Mouse (Mus musculus) adrenal gland, postnatal 25 days (tissue): ENCODE data around the gene Gng12. TPM values are rescaled to one million over a fixed set of nuclear protein-coding genes. Genes with fewer than 3 reads are reported as not detected.
"Not testable (repeated sequence)": the region's sequence is repeated elsewhere in the genome, so short reads cannot be mapped to it uniquely, and the experiment has no call there.

ENCODE experiments used
- DNase-seq: peaks from one replicate; pipeline ENCODE4 v3.0.0; 2021; ENCODE audit warnings: mixed read lengths
- total RNA-seq: library from RNA; stranded (reverse); gene quantifications from 2 replicates; pipeline ENCODE4 v1.2.3, GENCODE M21; 2021

The Gng12 gene
- total RNA-seq, 1 experiment from 2014 or later = 91.5 TPM

GRCm38 (mm10) chr6:66992786-66993185 lies 96.6 kb downstream of the Gng12 start:
- no peak for DNase-seq

- no peak for DNase-seq
Observed at GRCm38 (mm10) chr6:66994981-66995380, 98.8 kb downstream of the Gng12 start.

- no peak for DNase-seq
Observed at GRCm38 (mm10) chr6:66995825-66996224, 99.6 kb downstream of the Gng12 start.

- DNase-seq = no peak
Observed at GRCm38 (mm10) chr6:66996257-66996656, 100.1 kb downstream of the Gng12 start.

GRCm38 (mm10) chr6:66998645-66999044 lies 102.4 kb downstream of the Gng12 start:
- DNase-seq = peak; percentile 41

GRCm38 (mm10) chr6:66999800-67000199 lies 103.6 kb downstream of the Gng12 start:
- no peak for DNase-seq

- no peak for DNase-seq
Observed at GRCm38 (mm10) chr6:67009888-67010287, 113.7 kb downstream of the Gng12 start.

- no peak for DNase-seq
Observed at GRCm38 (mm10) chr6:67010370-67011216, 114.4 kb downstream of the Gng12 start.

GRCm38 (mm10) chr6:67011217-67011518 lies 115.0 kb downstream of the Gng12 start:
- no peak for DNase-seq

GRCm38 (mm10) chr6:67013293-67013948 lies 117.2 kb downstream of the Gng12 start:
- DNase-seq = no peak

- DNase-seq = no peak
Observed at GRCm38 (mm10) chr6:67013949-67014678, 117.9 kb downstream of the Gng12 start.

- no peak for DNase-seq
Observed at GRCm38 (mm10) chr6:67014679-67015075, 118.5 kb downstream of the Gng12 start.

GRCm38 (mm10) chr6:67015739-67016519 lies 119.7 kb downstream of the Gng12 start:
- no peak for DNase-seq

GRCm38 (mm10) chr6:67016520-67017111 lies 120.4 kb downstream of the Gng12 start:
- DNase-seq = no peak

GRCm38 (mm10) chr6:67018365-67018764 lies 122.2 kb downstream of the Gng12 start:
- no peak for DNase-seq

GRCm38 (mm10) chr6:67019001-67019400 lies 122.8 kb downstream of the Gng12 start:
- DNase-seq = not testable (repeated sequence)

- DNase-seq = no peak
Observed at GRCm38 (mm10) chr6:67021308-67021707, 125.1 kb downstream of the Gng12 start.

- no peak for DNase-seq
Observed at GRCm38 (mm10) chr6:67023729-67024128, 127.5 kb downstream of the Gng12 start.

GRCm38 (mm10) chr6:67026661-67027060 lies 130.5 kb downstream of the Gng12 start:
- DNase-seq = no peak

- peak; percentile 10 for DNase-seq
Observed at GRCm38 (mm10) chr6:67027438-67028142, 131.4 kb downstream of the Gng12 start.

GRCm38 (mm10) chr6:67029312-67029950 lies 133.2 kb downstream of the Gng12 start:
- DNase-seq = no peak
